Mouse (Mus musculus) stomach, postnatal 0 days (tissue): ENCODE data around the gene B3galnt2. TPM values are rescaled to one million over a fixed set of nuclear protein-coding genes. Genes with fewer than 3 reads are reported as not detected.

Experiments used
- ATAC-seq: fragments of 200-750 bp; cut with Nextera tagmentation; 2 replicates; pipeline ENCODE4 v1.8.0; 2017; ENCODE audit not compliant: low FRiP score, low TSS enrichment
- DNase-seq: peaks from one replicate; pipeline ENCODE4 v3.0.0-alpha.2; 2016; ENCODE audit warnings: low spot score
- H3K27ac ChIP-seq: fragments of 300-500 bp; sonication (generic); replicated peaks from 2 replicates; pipeline ENCODE4 v1.5.1; 2014; ENCODE audit warnings: mild to moderate bottlenecking, control low read depth
- H3K27me3 ChIP-seq: fragments of 300-500 bp; sonication (generic); 2 replicates; pipeline ENCODE4 v1.6.1; 2014; ENCODE audit warnings: low read length; ENCODE audit not compliant: control insufficient read depth, insufficient read depth
- H3K36me3 ChIP-seq: fragments of 300-500 bp; sonication (generic); 2 replicates; pipeline ENCODE4 v1.6.1; 2014; ENCODE audit warnings: low read length, mixed read lengths; ENCODE audit not compliant: control insufficient read depth, insufficient read depth
- H3K4me1 ChIP-seq: fragments of 300-500 bp; sonication (generic); replicated peaks from 2 replicates; pipeline ENCODE4 v1.6.1; 2014; ENCODE audit warnings: antibody characterized with exemption; ENCODE audit not compliant: control insufficient read depth, insufficient read depth
- H3K4me2 ChIP-seq: fragments of 300-500 bp; sonication (generic); replicated peaks from 2 replicates; pipeline ENCODE4 v1.6.1; 2014; ENCODE audit warnings: low read depth, mild to moderate bottlenecking, control low read depth, moderate library complexity
- H3K4me3 ChIP-seq: fragments of 300-500 bp; sonication (generic); 2 replicates; pipeline ENCODE4 v1.5.1; 2014; ENCODE audit warnings: low read depth, low read length, control low read depth
- H3K9ac ChIP-seq: fragments of 300-500 bp; sonication (generic); 2 replicates; pipeline ENCODE4 v1.6.1; 2014; ENCODE audit warnings: mild to moderate bottlenecking, low read length, control low read depth, mixed read lengths
- H3K9me3 ChIP-seq: fragments of 300-500 bp; sonication (generic); 2 replicates; pipeline ENCODE4 v1.6.1; 2016; ENCODE audit warnings: low read length; ENCODE audit not compliant: control insufficient read depth
- CTCF ChIP-seq: IDR thresholded peaks from 2 replicates; pipeline ENCODE4 v1.5.1; 2016; ENCODE audit warnings: antibody characterized with exemption, low read depth, mild to moderate bottlenecking, moderate library complexity
- EP300 ChIP-seq: optimal IDR thresholded peaks from 2 replicates; pipeline ENCODE3; 2016; ENCODE audit warnings: antibody characterized with exemption
- WGBS: fragments of 180-500 bp; shearing (Covaris S2); extraction: QIAGEN DNeasy Blood & Tissue Kit; methylation state at CpG from one replicate; pipeline ENCODE4 v1.1.7; 2014; 5-methylcytosine and 5-hydroxymethylcytosine counted together
- polyA plus RNA-seq: library from polyadenylated mRNA; unstranded; fragments of >200 nt; fragmentation: Nextera tagmentation; extraction: Ambion mirVana; gene quantifications from 2 replicates; pipeline ENCODE4 v1.2.1, GENCODE M21; 2015

B3galnt2 gene
- polyA plus RNA-seq: 17.4 and 18.0 TPM in 2 replicates

GRCm38 (mm10) chr13:13953874-13954832, at the start of gene B3galnt2:
TSS of gene B3galnt2 (plus strand) at chr13:13954469.
- Histone ChIP-seq H3K36me3 (no peaks in the 10 kb centered on the region), H3K4me3 (peak within 1 kb of the TSS; percentile 74), H3K9me3 (no peaks in the 10 kb centered on the region), H3K27ac (peak within 1 kb of the TSS; percentile 85), H3K27me3 (no peaks in the 10 kb centered on the region), H3K4me2 (peak within 1 kb of the TSS; percentile 89), H3K4me1 (no peaks in the 10 kb centered on the region), H3K9ac (peak within 1 kb of the TSS; percentile 77)
- TF ChIP-seq EP300: no peak
- TF ChIP-seq CTCF: 0 out of 2 replicates have a peak, but pooled peaks have one; percentile 12
- DNase-seq: peak; percentile 97
- peak; percentile 100 for ATAC-seq
- WGBS: under 1% methylated on average over 76 of the region's 78 CpGs

- Histone ChIP-seq H3K9ac (no peak overlapping the region), H3K4me1 (no peaks in the 10 kb centered on the region), H3K27ac (no peak overlapping the region), H3K4me3 (no peak overlapping the region), H3K27me3 (no peaks in the 10 kb centered on the region), H3K36me3 (no peaks in the 10 kb centered on the region), H3K4me2 (no peak overlapping the region), H3K9me3 (no peaks in the 10 kb centered on the region)
- 29% methylated on average over 2 of the region's 2 CpGs for WGBS
- no peak for TF ChIP-seq EP300
- no peak for ATAC-seq
- DNase-seq: no peak
Measured at GRCm38 (mm10) chr13:13911341-13911740, 42.9 kb upstream of the B3galnt2 start.

- 74% methylated on average over 3 of the region's 3 CpGs for WGBS
- Histone ChIP-seq H3K4me2 (no peak overlapping the region), H3K27ac (no peak overlapping the region), H3K27me3 (no peaks in the 10 kb centered on the region), H3K9me3 (no peaks in the 10 kb centered on the region), H3K4me3 (no peak overlapping the region), H3K36me3 (no peaks in the 10 kb centered on the region), H3K9ac (no peak overlapping the region), H3K4me1 (no peaks in the 10 kb centered on the region)
- TF ChIP-seq EP300: no peak
- no peak for TF ChIP-seq CTCF
- ATAC-seq (no peak), DNase-seq (no peak)
Measured at GRCm38 (mm10) chr13:13919396-13919795, 34.9 kb upstream of the B3galnt2 start.

- H3K4me1 ChIP-seq: no peaks in the 10 kb centered on the region
- DNase-seq (no peak), ATAC-seq (no peak)
- no peak overlapping the region for H3K9ac ChIP-seq
- TF ChIP-seq EP300: no peak
- no peak for TF ChIP-seq CTCF
- H3K36me3 ChIP-seq: no peaks in the 10 kb centered on the region
- no peaks in the 10 kb centered on the region for H3K27me3 ChIP-seq
- H3K9me3 ChIP-seq: no peaks in the 10 kb centered on the region
- no peak overlapping the region for H3K27ac ChIP-seq
- no peak overlapping the region for H3K4me2 ChIP-seq
- no peak overlapping the region for H3K4me3 ChIP-seq
Measured at GRCm38 (mm10) chr13:13922526-13922925, 31.7 kb upstream of the B3galnt2 start.

GRCm38 (mm10) chr13:13929982-13930381, 24.3 kb upstream of the B3galnt2 start:
- H3K27me3 ChIP-seq: no peaks in the 10 kb centered on the region
- no peaks in the 10 kb centered on the region for H3K4me1 ChIP-seq
- no peak for ATAC-seq
- H3K27ac ChIP-seq: no peak overlapping the region
- no peak for TF ChIP-seq EP300
- TF ChIP-seq CTCF: no peak
- no peak overlapping the region for H3K4me3 ChIP-seq
- H3K4me2 ChIP-seq: no peak overlapping the region
- H3K9ac ChIP-seq: no peak overlapping the region
- 68% methylated on average over 2 of the region's 2 CpGs for WGBS
- H3K9me3 ChIP-seq: no peaks in the 10 kb centered on the region
- no peak for DNase-seq
- H3K36me3 ChIP-seq: no peaks in the 10 kb centered on the region

DNA sequence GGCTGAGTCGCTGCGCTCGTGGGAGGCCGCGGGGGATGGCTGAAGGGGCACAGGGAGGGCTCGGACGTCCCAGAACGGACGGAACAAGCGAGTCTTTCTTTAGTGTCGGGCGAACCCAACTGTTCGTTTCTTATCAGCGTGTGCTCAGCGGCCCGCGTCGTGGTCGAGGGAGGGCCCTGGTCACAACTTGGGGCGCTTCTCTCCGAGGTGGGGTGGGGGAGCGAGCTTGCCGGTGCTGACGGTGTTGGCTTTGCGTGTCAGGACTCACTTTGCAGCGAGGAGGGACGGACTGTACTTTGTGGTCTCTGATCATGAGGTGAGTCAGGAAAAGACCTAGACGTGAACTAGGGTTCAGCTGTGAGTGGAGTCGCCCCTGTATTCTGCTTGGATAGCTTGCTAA, 662 bp downstream of the B3galnt2 start:
- H3K4me1 ChIP-seq: no peaks in the 10 kb centered on the region
- TF ChIP-seq CTCF (no peak), EP300 (no peak)

More for the DNA sequence above, 662 bp downstream of the B3galnt2 start:
- DNase-seq: no peak
- Histone ChIP-seq H3K9ac (peak overlapping the region; percentile 77), H3K27me3 (no peaks in the 10 kb centered on the region), H3K9me3 (no peaks in the 10 kb centered on the region), H3K27ac (peak overlapping the region; percentile 85), H3K4me2 (peak overlapping the region; percentile 89), H3K4me3 (peak overlapping the region; percentile 74), H3K36me3 (no peaks in the 10 kb centered on the region)
- under 1% methylated on average over 29 of the region's 29 CpGs for WGBS
- ATAC-seq: peak; percentile 36
